Mouse (Mus musculus): ENCODE data around the gene Otogl. TPM values are rescaled to one million over a fixed set of nuclear protein-coding genes. Genes with fewer than 3 reads are reported as not detected.

Otogl gene
- total and polyA plus RNA-seq, 2 experiments from 2014 or later = 0.08 to 0.16 TPM

GRCm38 (mm10) chr10:107725631-107726030 lies 186.3 kb downstream of the Otogl start:
- DNase-seq (ENCODE audit: low spot score) (no peak), ATAC-seq (no peak)
- Histone ChIP-seq H3K27me3 (ENCODE audit: insufficient read depth, low read length) (no peaks in the 10 kb centered on the region), H3K4me3 (ENCODE audit: low read length) (no peak overlapping the region), H3K9ac (replicated peaks; ENCODE audit: low read length) (no peak overlapping the region), H3K27ac (no peak overlapping the region), H3K36me3 (ENCODE audit: insufficient read depth, low read length) (no peaks in the 10 kb centered on the region), H3K9me3 (ENCODE audit: low read length) (no peaks in the 10 kb centered on the region), H3K4me1 (ENCODE audit: insufficient read depth, low read length) (no peaks in the 10 kb centered on the region), H3K4me2 (ENCODE audit: low read depth, low read length) (no peak overlapping the region)
- no peak for TF ChIP-seq CTCF (IDR thresholded peaks at IDR 0.05; ENCODE audit: low read depth)
- WGBS = 55% methylated on average over 7 of the region's 7 CpGs

DNA sequence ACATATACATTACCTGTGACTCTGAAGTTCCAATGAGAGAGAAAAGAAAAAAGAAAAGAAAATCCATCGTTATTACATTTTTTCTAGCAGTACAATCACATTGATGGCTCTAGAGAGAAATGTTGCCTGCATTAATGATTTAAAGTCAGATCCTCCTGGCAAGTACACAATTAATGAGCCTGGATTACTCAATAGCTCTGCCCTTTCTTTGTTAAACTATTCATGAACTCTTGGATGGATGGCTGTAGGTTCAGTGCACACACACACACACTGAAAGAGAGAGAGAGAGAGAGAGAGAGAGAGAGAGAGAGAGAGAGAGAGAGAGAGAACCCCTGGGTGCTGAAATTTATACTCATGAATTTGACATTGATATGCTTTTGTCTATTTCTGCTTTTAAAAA lies 192.1 kb downstream of the Otogl start, which contains the start of gene Ptprq:
Gene Ptprq, minus strand, starts transcription at position 246 of the 400 bp plus-strand sequence.
- DNase-seq (ENCODE audit: low spot score) = no peak
- Histone ChIP-seq H3K4me3 (ENCODE audit: low read length) (no peak within 1 kb of the TSS), H3K27me3 (ENCODE audit: insufficient read depth, low read length) (no peaks in the 10 kb centered on the region), H3K9ac (replicated peaks; ENCODE audit: low read length) (no peak within 1 kb of the TSS), H3K9me3 (ENCODE audit: low read length) (no peaks in the 10 kb centered on the region), H3K27ac (no peak within 1 kb of the TSS), H3K36me3 (ENCODE audit: insufficient read depth, low read length) (no peaks in the 10 kb centered on the region), H3K4me1 (ENCODE audit: insufficient read depth, low read length) (no peaks in the 10 kb centered on the region), H3K4me2 (ENCODE audit: low read depth, low read length) (no peak within 1 kb of the TSS)
- ATAC-seq = no peak
- no peak for TF ChIP-seq CTCF (IDR thresholded peaks at IDR 0.05; ENCODE audit: low read depth)
- 55% methylated on average over 1 of the region's 1 CpGs for WGBS

Other genes with a start within 250 kb of the Otogl start
- 0.07 and 0.10 TPM in 2 replicates for gene Ptprq, start 192.1 kb downstream of the Otogl start, total RNA-seq (2014; rRNA removed)
- gene Ptprq, start 192.1 kb downstream of the Otogl start, polyA plus RNA-seq (2015; fragmentation: Nextera tagmentation; extraction: Ambion mirVana) = 0.03 and 0.11 TPM in 2 replicates

Data from hindbrain, postnatal 0 days (tissue).